Mouse (Mus musculus) ES-E14 (cell line): ENCODE measurements around the gene Nek11.

ENCODE experiments used
- HCFC1 ChIP-seq: IDR thresholded peaks from 2 replicates; pipeline ENCODE4 v1.6.1; 2012; ENCODE audit warnings: low read length, inconsistent platforms, borderline replicate concordance; ENCODE audit not compliant: insufficient read depth
- MAFK ChIP-seq: IDR thresholded peaks from 2 replicates; pipeline ENCODE4 v1.6.1; 2014; ENCODE audit warnings: mild to moderate bottlenecking, low read depth, low read length, inconsistent platforms; ENCODE audit not compliant: insufficient read depth
- ZNF384 ChIP-seq: IDR thresholded peaks from 2 replicates; pipeline ENCODE4 v1.6.1; 2012; ENCODE audit warnings: low read depth, low read length, inconsistent platforms

DNA sequence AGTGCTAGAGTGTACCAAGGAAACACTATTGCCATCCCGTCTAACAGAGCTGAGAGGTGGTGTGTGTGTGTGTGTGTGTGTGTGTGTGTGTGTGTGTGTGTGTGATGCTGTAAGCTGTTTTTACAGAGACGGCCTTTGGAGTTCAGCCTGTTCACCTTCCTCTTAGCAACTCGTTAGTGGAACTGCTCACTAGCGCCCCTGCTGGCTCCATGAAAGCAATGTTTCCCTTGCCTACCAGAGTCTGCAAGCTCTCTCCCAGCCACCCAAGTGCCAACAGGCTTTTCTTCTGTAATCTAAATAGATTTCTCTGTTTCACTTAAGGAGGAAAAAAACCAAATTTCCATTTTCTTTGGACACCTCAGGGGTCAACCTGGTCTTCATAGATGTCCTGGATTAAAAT is 112.6 kb downstream of the Nek11 start:
- no peak for TF ChIP-seq ZNF384
- no peak for TF ChIP-seq MAFK
- no peak for TF ChIP-seq HCFC1
